Mouse (Mus musculus) lung, postnatal 0 days (tissue): ENCODE measurements at regions not wholly inside any gene's neighbourhood (a gene's known extent, or its start where the extent isn't known, plus 50 kb on each side); places are given as distances from the start of the nearest gene placed in this dataset.

Source experiments
- CTCF ChIP-seq: IDR thresholded peaks from 2 replicates; pipeline ENCODE4 v1.5.1; 2016; ENCODE audit warnings: antibody characterized with exemption, mild to moderate bottlenecking
- EP300 ChIP-seq: IDR thresholded peaks from 2 replicates; pipeline ENCODE4 v1.6.1; 2016; ENCODE audit warnings: antibody characterized with exemption, mild to moderate bottlenecking, control low read depth

GRCm38 (mm10) chr2:74965384-74966060 lies 139.9 kb downstream of the Mtx2 start:
- TF ChIP-seq CTCF = no peak
- TF ChIP-seq EP300 = no peak
